Mouse (Mus musculus) heart, embryonic 13.5 days (tissue): ENCODE results near the gene B3gat1. TPM values are rescaled to one million over a fixed set of nuclear protein-coding genes. Genes with fewer than 3 reads are reported as not detected.

Experiments used
- ATAC-seq: fragments of 200-750 bp; cut with Nextera tagmentation; 2 replicates; pipeline ENCODE4 v1.8.0; 2017; ENCODE audit warnings: moderate TSS enrichment; ENCODE audit not compliant: insufficient number of reproducible peaks, low FRiP score, low TSS enrichment; ENCODE audit errors: extremely low read depth
- H3K27ac ChIP-seq: fragments of 300-500 bp; sonication (generic); replicated peaks from 2 replicates; pipeline ENCODE4 v1.5.1; 2015; ENCODE audit warnings: moderate library complexity, mild to moderate bottlenecking, inconsistent platforms
- H3K27me3 ChIP-seq: fragments of 300-500 bp; sonication (generic); replicated peaks from 2 replicates; pipeline ENCODE4 v1.6.1; 2015; ENCODE audit warnings: mild to moderate bottlenecking, inconsistent platforms
- H3K36me3 ChIP-seq: fragments of 300-500 bp; sonication (generic); 2 replicates; pipeline ENCODE4 v1.6.1; 2015; ENCODE audit warnings: mild to moderate bottlenecking, inconsistent platforms
- H3K4me1 ChIP-seq: fragments of 300-500 bp; sonication (generic); 2 replicates; pipeline ENCODE4 v1.6.1; 2015; ENCODE audit warnings: inconsistent platforms
- H3K4me2 ChIP-seq: fragments of 300-500 bp; sonication (generic); 2 replicates; pipeline ENCODE4 v1.6.1; 2015; ENCODE audit warnings: inconsistent platforms, mild to moderate bottlenecking, moderate library complexity
- H3K4me3 ChIP-seq: fragments of 300-500 bp; sonication (generic); 2 replicates; pipeline ENCODE4 v1.5.1; 2015; ENCODE audit warnings: moderate library complexity, mild to moderate bottlenecking, inconsistent platforms
- H3K9ac ChIP-seq: fragments of 300-500 bp; sonication (generic); 2 replicates; pipeline ENCODE4 v1.6.1; 2015; ENCODE audit warnings: inconsistent platforms, mild to moderate bottlenecking, moderate library complexity
- H3K9me3 ChIP-seq: fragments of 300-500 bp; sonication (generic); 2 replicates; pipeline ENCODE4 v1.6.1; 2016; ENCODE audit warnings: inconsistent platforms
- WGBS: fragments of 180-500 bp; shearing (Covaris S2); methylation state at CpG from one replicate; pipeline ENCODE4 v1.1.7; 2015; ENCODE audit warnings: mixed read lengths; 5-methylcytosine and 5-hydroxymethylcytosine counted together
- polyA plus RNA-seq: library from polyadenylated mRNA; unstranded; fragments of >200 nt; fragmentation: Nextera tagmentation; extraction: Ambion mirVana; gene quantifications from 2 replicates; pipeline ENCODE4 v1.2.1, GENCODE M21; 2015

The B3gat1 gene
- polyA plus RNA-seq, 1 experiment from 2014 or later, result 0.11 TPM

GRCm38 (mm10) chr9:26728556-26728955, 5.0 kb upstream of the B3gat1 start:
- H3K36me3 ChIP-seq, result no peaks in the 10 kb centered on the region
- 62% methylated on average over 2 of the region's 2 CpGs for WGBS
- H3K27me3 ChIP-seq, result peaks cover 31% of the 10 kb centered on the region
- H3K4me2 ChIP-seq, result no peak overlapping the region
- ATAC-seq, result no peak
- H3K9me3 ChIP-seq, result no peaks in the 10 kb centered on the region
- H3K4me1 ChIP-seq, result peaks cover 4% of the 10 kb centered on the region
- H3K9ac ChIP-seq, result no peak overlapping the region
- no peak overlapping the region for H3K4me3 ChIP-seq
- H3K27ac ChIP-seq, result no peak overlapping the region

GRCm38 (mm10) chr9:26733986-26734385, 458 bp downstream of the B3gat1 start:
- Histone ChIP-seq H3K27me3 (peaks cover 74% of the 10 kb centered on the region), H3K4me2 (peak overlapping the region; percentile 88), H3K36me3 (no peaks in the 10 kb centered on the region), H3K4me3 (peak overlapping the region; percentile 56), H3K4me1 (peaks cover 9% of the 10 kb centered on the region), H3K9ac (peak overlapping the region; percentile 73), H3K27ac (no peak overlapping the region), H3K9me3 (no peaks in the 10 kb centered on the region)
- no peak for ATAC-seq
- WGBS, result under 1% methylated on average over 30 of the region's 37 CpGs

GRCm38 (mm10) chr9:26737116-26737515, 3.6 kb downstream of the B3gat1 start:
- Histone ChIP-seq H3K4me1 (peaks cover 9% of the 10 kb centered on the region), H3K4me3 (no peak overlapping the region), H3K27me3 (peaks cover 57% of the 10 kb centered on the region), H3K4me2 (no peak overlapping the region), H3K9me3 (no peaks in the 10 kb centered on the region), H3K27ac (no peak overlapping the region), H3K9ac (no peak overlapping the region), H3K36me3 (no peaks in the 10 kb centered on the region)
- ATAC-seq, result no peak
- 73% methylated on average over 5 of the region's 5 CpGs for WGBS

- no peak for ATAC-seq
- H3K4me3 ChIP-seq, result no peak overlapping the region
- H3K4me2 ChIP-seq, result no peak overlapping the region
- no peaks in the 10 kb centered on the region for H3K9me3 ChIP-seq
- H3K36me3 ChIP-seq, result no peaks in the 10 kb centered on the region
- no peaks in the 10 kb centered on the region for H3K4me1 ChIP-seq
- H3K27ac ChIP-seq, result no peak overlapping the region
- H3K9ac ChIP-seq, result no peak overlapping the region
- WGBS, result 72% methylated on average over 3 of the region's 3 CpGs
- peaks cover 7% of the 10 kb centered on the region; the same call in 1 of the 2 replicates for H3K27me3 ChIP-seq
Observed at GRCm38 (mm10) chr9:26742817-26743216, 9.3 kb downstream of the B3gat1 start.

- H3K4me1 ChIP-seq, result no peaks in the 10 kb centered on the region
- 46% methylated on average over 4 of the region's 4 CpGs for WGBS
- H3K36me3 ChIP-seq, result no peaks in the 10 kb centered on the region
- no peaks in the 10 kb centered on the region for H3K9me3 ChIP-seq
- no peak overlapping the region for H3K4me2 ChIP-seq
- no peak for ATAC-seq
- no peak overlapping the region for H3K9ac ChIP-seq
- no peak overlapping the region for H3K4me3 ChIP-seq
- no peak overlapping the region for H3K27ac ChIP-seq
- H3K27me3 ChIP-seq, result no peaks in the 10 kb centered on the region
Observed at GRCm38 (mm10) chr9:26747121-26747520, 13.6 kb downstream of the B3gat1 start.

- no peaks in the 10 kb centered on the region for H3K27me3 ChIP-seq
- no peak overlapping the region for H3K4me2 ChIP-seq
- H3K36me3 ChIP-seq, result no peaks in the 10 kb centered on the region
- no peak overlapping the region for H3K9ac ChIP-seq
- H3K27ac ChIP-seq, result no peak overlapping the region
- no peaks in the 10 kb centered on the region for H3K9me3 ChIP-seq
- ATAC-seq, result no peak
- WGBS, result 75% methylated on average over 4 of the region's 4 CpGs
- no peak overlapping the region for H3K4me3 ChIP-seq
- no peaks in the 10 kb centered on the region for H3K4me1 ChIP-seq
Observed at GRCm38 (mm10) chr9:26748893-26749292, 15.4 kb downstream of the B3gat1 start.

- Histone ChIP-seq H3K9ac (no peak overlapping the region), H3K27me3 (no peaks in the 10 kb centered on the region; the same call in 1 of the 2 replicates), H3K4me1 (no peaks in the 10 kb centered on the region), H3K4me3 (no peak overlapping the region), H3K4me2 (no peak overlapping the region), H3K9me3 (no peaks in the 10 kb centered on the region), H3K36me3 (no peaks in the 10 kb centered on the region), H3K27ac (no peak overlapping the region)
- 30% methylated on average over 9 of the region's 9 CpGs for WGBS
- ATAC-seq, result no peak
Observed at GRCm38 (mm10) chr9:26760081-26760480, 26.6 kb downstream of the B3gat1 start.

- H3K9ac ChIP-seq, result no peak overlapping the region
- no peak for ATAC-seq
- no peaks in the 10 kb centered on the region; the same call in 1 of the 2 replicates for H3K27me3 ChIP-seq
- H3K4me2 ChIP-seq, result no peak overlapping the region
- no peak overlapping the region for H3K4me3 ChIP-seq
- WGBS, result 68% methylated on average over 5 of the region's 5 CpGs
- no peaks in the 10 kb centered on the region for H3K9me3 ChIP-seq
- H3K27ac ChIP-seq, result no peak overlapping the region
- no peaks in the 10 kb centered on the region for H3K36me3 ChIP-seq
- H3K4me1 ChIP-seq, result no peaks in the 10 kb centered on the region
Observed at GRCm38 (mm10) chr9:26760576-26760975, 27.0 kb downstream of the B3gat1 start.

- no peak overlapping the region for H3K4me3 ChIP-seq
- no peaks in the 10 kb centered on the region; the same call in 1 of the 2 replicates for H3K27me3 ChIP-seq
- ATAC-seq, result no peak
- no peak overlapping the region for H3K9ac ChIP-seq
- H3K4me1 ChIP-seq, result no peaks in the 10 kb centered on the region
- H3K36me3 ChIP-seq, result no peaks in the 10 kb centered on the region
- 78% methylated on average over 6 of the region's 6 CpGs for WGBS
- H3K4me2 ChIP-seq, result no peak overlapping the region
- H3K27ac ChIP-seq, result no peak overlapping the region
- H3K9me3 ChIP-seq, result no peaks in the 10 kb centered on the region
Observed at GRCm38 (mm10) chr9:26762477-26762876, 28.9 kb downstream of the B3gat1 start.

GRCm38 (mm10) chr9:26768181-26768580, 34.7 kb downstream of the B3gat1 start:
- H3K27ac ChIP-seq, result no peak overlapping the region
- H3K4me1 ChIP-seq, result no peaks in the 10 kb centered on the region
- no peaks in the 10 kb centered on the region for H3K9me3 ChIP-seq
- no peak for ATAC-seq
- H3K4me2 ChIP-seq, result no peak overlapping the region
- H3K27me3 ChIP-seq, result no peaks in the 10 kb centered on the region
- no peaks in the 10 kb centered on the region for H3K36me3 ChIP-seq
- H3K9ac ChIP-seq, result no peak overlapping the region
- WGBS, result 60% methylated on average over 3 of the region's 3 CpGs
- H3K4me3 ChIP-seq, result no peak overlapping the region

- H3K4me3 ChIP-seq, result no peak overlapping the region
- no peaks in the 10 kb centered on the region for H3K27me3 ChIP-seq
- no peaks in the 10 kb centered on the region for H3K9me3 ChIP-seq
- ATAC-seq, result no peak
- 76% methylated on average over 2 of the region's 2 CpGs for WGBS
- H3K4me2 ChIP-seq, result no peak overlapping the region
- H3K4me1 ChIP-seq, result no peaks in the 10 kb centered on the region
- H3K9ac ChIP-seq, result no peak overlapping the region
- H3K27ac ChIP-seq, result no peak overlapping the region
- no peaks in the 10 kb centered on the region for H3K36me3 ChIP-seq
Observed at GRCm38 (mm10) chr9:26775700-26776099, 42.2 kb downstream of the B3gat1 start.

GRCm38 (mm10) chr9:26776122-26776902, 42.8 kb downstream of the B3gat1 start:
- Histone ChIP-seq H3K27me3 (no peaks in the 10 kb centered on the region), H3K4me2 (no peak overlapping the region), H3K36me3 (no peaks in the 10 kb centered on the region), H3K4me1 (no peaks in the 10 kb centered on the region), H3K4me3 (no peak overlapping the region), H3K9ac (no peak overlapping the region), H3K27ac (no peak overlapping the region), H3K9me3 (no peaks in the 10 kb centered on the region)
- ATAC-seq, result no peak
- WGBS, result 58% methylated on average over 6 of the region's 6 CpGs
